Mouse (Mus musculus) frontal cortex, postnatal 25 days (tissue): Measurements from ENCODE around the gene Ptchd1.
A peak's percentile ranks its signal among the peaks of the same experiment; 100 is the strongest.

Experiments
- DNase-seq, 2 experiments: peaks; one replicate each; pipeline ENCODE4 v3.0.0; 2022; ENCODE audit warnings: low spot score in 2 of 2

The Ptchd1 gene

DNA sequence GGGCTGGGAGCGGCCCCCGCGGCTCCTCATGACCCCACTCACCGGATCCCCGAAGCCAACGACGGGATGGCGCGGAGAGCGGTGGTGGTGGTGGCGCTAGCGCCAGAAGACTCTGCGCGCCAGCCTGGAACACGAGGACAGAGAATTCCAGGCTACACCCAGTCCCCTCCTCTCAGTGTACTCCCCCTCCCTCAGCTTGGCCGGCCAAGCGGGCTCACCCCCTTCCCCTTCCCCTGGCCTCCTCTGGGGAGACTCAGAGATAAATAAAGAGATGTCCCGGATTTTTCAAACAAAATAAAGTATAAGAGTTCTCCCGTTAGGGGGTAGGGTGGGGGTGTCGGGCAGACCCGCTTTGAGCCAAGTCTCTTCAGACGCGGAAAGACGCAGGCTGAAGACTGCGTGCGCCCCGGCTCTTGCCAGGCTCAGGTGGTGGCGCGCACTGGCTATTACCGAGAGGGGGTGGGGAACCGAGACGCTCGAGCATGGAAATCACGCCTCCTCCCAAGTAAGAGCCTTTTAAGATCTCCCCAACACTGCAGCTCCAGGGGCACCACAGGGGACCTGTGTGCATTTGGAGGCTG lies at the start of gene Ptchd1:
Ptchd1 (minus strand) TSS at position 114 of the 581 bp plus-strand sequence.
- DNase-seq, result peak; percentile 6 to 7

DNA sequence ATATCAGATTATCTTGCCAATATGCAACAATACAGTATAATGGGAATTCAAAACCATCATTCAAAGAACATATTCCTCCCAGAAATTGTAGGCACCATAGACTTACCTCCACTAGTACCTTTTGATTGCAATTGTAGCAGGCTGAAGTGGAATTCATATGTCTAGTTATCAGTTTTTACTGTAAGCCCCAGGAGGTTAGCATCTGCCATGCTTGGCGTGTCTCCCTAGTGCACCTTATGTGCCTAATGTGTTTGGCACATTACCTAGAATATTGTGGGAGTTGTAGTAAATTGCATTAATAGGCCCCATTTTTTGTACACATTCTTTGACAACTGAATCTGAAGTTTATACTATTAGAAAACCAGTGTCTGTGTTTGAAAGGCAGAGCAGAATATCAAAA lies 34.4 kb upstream of the Ptchd1 start:
- DNase-seq, result no peak

GRCm38 (mm10) chrX:155645975-155646374 lies 22.4 kb upstream of the Ptchd1 start:
- no peak for DNase-seq

- DNase-seq, result peak in 1 of 2 experiments; percentile 10
Observed at GRCm38 (mm10) chrX:155643975-155644374, 20.4 kb upstream of the Ptchd1 start.

DNA sequence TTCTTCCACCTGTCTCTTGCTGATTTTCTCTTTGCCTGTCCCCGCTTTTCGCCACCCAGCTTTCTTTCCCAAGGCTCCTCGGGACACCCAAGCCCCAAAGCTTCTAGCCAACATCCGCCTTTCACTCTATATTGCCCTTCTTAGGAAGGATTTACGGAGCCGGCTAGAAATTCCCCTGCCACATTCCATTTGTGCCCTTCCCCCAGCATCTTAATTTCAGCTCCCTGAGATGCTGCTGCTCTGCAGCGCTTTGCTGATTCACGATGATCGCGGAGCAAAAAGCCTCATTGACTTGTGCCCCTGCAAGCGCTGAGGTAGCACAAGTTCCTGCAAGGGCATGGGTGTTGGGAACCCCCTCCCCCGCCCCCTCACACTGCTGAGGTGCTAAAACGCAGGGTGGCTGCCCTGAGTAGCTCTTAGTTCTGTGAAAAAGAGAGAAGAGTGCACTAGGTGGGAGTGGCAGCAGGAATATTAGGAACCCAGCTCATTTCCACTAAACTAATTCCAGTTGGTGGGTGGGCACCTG lies 2.1 kb upstream of the Ptchd1 start:
- no peak for DNase-seq

DNA sequence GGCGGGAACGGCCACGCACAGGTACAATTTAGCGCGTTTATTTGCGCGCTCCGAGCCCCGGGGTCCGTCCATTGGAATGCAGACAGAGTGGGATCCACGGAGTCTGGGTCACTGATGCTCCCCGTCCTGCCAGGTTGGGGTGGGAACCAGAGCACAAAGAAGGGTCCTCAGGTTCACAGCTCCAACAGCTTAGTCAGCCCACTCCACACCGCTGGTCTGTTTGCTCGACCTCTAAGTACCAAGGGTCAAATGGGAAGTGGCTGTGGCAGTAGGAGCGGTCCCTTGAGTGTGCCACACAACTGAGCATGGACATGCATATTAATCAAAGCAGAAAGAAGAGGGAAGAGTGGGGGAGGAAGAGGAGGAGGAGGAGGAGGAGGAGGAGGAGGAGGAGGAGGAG lies 1.3 kb upstream of the Ptchd1 start:
- DNase-seq, result peak in 1 of 2 experiments; percentile 5

- peak; percentile 14 to 28 for DNase-seq
Observed at GRCm38 (mm10) chrX:155624341-155624841, 777 bp upstream of the Ptchd1 start, which contains the start of gene Gm15155. Gene Gm15155 (plus strand): TSS chrX:155624741.

- peak in 1 of 2 experiments; percentile 8 for DNase-seq
Observed at GRCm38 (mm10) chrX:155622961-155623599, 534 bp downstream of the Ptchd1 start.

DNA sequence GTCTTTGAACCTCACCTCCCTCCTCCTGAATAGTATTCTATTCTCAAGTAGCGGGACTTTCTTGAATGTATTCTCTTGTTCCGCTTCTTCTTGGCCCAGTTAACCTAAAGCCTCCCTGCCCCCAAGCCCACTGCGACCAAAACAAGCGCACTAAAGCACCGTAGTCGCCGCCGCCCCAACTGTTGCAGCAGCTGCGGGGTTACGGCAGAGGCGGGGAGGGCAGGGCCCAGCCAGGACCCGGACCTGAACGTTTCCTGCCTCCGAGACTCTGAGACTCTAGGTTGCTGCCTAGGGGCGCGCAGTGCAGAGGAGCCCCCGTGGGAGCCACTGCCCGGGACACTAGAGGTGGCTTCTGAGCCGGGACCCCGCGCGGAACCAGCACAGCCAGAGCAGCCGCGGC lies 1.1 kb downstream of the Ptchd1 start:
- DNase-seq, result peak in 1 of 2 experiments; percentile 5

DNA sequence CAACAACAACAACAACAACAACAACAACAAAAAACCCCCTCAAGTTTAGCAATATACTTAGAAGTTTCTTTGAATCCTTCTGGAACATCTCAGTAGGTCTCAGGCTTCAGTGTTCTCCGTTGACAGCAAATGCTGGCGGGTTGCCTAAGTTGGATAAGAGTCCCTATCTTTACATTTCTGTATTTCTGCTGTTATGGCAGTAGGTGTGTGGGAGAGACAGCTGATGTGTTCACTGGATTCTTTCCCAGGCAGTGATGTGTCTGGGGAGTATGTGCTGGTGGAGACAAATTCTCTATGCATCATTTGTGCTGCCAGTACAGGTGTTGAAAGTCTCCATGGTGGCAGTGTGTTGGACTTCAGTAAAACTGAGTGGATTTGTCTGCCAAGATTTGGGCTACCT lies 22.4 kb downstream of the Ptchd1 start:
- peak in 1 of 2 experiments; percentile 17 for DNase-seq

DNA sequence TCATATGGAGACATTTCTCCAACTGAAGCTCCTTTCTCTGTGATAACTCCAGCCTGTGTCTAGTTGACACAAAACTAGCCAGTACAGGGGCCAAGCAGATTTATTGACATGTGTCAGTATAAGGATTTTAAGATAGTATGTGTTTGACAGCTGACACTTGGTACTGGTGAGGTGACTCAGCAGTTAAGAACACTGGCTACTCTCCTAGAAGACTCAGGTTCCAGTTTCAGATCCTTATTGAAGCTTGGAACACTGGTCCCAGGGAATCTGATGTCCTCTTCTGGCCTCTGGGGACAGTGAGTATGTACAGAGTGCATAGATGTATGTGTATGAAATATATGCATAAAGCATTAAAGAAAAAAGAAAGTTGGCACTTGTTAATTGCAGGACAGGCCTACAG lies 27.2 kb downstream of the Ptchd1 start:
- DNase-seq, result no peak

DNA sequence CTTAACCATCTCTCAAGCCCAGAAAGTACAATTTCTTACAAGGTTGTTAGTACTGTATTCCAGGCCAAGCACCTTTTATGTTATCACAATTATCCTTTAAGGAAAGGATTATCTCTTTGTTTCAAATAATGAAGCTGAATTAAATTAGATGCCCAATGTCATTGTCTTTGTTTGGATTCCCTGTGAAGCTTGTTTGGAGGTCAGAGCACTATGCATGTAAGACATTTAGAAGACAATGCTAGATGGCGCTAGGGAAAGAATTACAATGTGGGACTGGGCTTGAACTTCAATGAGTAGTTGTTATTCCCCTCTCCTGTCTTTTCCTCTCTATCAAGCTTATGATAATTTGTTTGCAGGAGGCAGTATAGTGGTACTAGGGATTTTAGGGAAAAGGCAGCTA lies 28.9 kb downstream of the Ptchd1 start:
- no peak for DNase-seq

GRCm38 (mm10) chrX:155592467-155592866 lies 31.1 kb downstream of the Ptchd1 start:
- DNase-seq, result no peak

DNA sequence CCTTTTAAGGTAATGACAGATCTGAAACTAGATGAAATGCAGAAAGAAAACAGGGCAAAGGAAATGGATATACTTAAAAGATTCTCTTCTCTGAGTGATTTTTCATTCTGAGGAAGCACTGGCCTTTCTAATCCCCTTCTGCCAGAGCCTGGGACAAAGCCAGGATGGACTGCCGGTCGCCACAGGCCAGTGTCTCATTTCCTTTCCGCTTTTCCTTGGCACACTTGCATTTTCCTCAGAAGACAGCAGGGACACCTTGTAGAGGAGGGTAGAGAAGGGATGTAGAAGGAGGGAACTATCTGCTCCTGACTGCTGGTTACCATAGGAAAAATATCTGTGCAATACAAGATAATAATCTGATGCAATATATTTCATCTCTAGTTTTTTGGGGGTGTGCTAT lies 32.1 kb downstream of the Ptchd1 start:
- DNase-seq, result no peak

GRCm38 (mm10) chrX:155584586-155584985 lies 39.0 kb downstream of the Ptchd1 start:
- no peak for DNase-seq

GRCm38 (mm10) chrX:155579791-155580190 lies 43.8 kb downstream of the Ptchd1 start:
- no peak for DNase-seq

GRCm38 (mm10) chrX:155572396-155572795 lies 51.2 kb downstream of the Ptchd1 start:
- no peak for DNase-seq

DNA sequence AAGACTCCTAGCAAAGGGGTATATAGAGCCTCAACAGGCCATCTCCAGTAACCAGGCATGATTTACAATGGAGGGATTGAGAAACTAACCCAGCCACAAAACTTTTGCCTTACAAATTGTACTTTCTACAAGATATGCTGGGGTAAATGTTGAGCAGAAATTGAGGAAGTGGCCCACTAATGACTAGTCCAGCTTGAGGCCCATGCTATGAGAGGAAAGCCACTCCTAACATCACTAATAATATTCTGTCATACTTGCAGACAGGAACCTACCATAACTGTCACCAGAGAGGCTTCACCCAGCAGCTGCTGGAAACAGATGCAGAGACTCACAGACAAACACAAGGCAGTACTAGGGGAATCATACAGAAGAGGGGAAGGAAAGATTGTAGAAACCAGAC lies 79.8 kb downstream of the Ptchd1 start:
- no peak for DNase-seq
